Mouse (Mus musculus): ENCODE results near the gene Stx1b.
"Not testable (repeated sequence)": the region's sequence is repeated elsewhere in the genome, so short reads cannot be mapped to it uniquely, and the experiment has no call there.

Gene Stx1b

DNA sequence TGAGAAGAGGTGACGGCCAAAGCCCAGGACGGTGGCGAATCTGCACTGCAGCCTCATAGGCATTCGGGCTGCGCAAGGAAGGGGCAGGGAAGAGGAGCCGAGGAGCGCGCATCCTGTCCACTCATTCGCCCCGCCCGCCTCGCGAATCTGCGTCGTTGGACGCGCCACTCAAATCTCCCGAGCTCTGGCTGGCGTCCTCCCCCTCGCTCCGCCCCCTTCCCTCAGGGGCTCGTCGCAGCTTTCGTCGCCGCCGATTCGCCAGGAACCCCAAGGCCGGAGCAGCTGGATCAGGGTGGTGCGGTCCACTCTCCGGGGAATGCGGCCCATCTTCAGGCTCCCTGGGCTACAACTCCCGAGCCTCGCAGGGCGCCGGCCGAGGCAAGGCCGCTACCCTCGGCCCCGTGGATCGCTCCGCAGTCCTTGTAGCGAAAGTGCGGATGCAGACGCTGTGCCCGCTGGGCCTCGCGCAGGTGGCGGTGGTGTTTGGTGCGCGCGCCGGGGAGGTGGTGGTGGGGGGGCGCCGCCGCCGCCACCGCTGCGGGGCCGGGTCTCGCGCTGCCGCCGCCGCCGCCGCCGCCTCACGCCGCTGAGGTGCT lies 47.4 kb downstream of the Stx1b start:
- DNase-seq (ENCODE audit: low spot score in 2 of 2), result peak; percentile 98

- peak; percentile 93 for DNase-seq (ENCODE audit: low spot score in 2 of 2)
Observed at GRCm38 (mm10) chr7:127776426-127776825, 47.9 kb downstream of the Stx1b start, which contains the start of gene Setd1a. TSS of gene Setd1a (plus strand) at chr7:127776670.

DNA sequence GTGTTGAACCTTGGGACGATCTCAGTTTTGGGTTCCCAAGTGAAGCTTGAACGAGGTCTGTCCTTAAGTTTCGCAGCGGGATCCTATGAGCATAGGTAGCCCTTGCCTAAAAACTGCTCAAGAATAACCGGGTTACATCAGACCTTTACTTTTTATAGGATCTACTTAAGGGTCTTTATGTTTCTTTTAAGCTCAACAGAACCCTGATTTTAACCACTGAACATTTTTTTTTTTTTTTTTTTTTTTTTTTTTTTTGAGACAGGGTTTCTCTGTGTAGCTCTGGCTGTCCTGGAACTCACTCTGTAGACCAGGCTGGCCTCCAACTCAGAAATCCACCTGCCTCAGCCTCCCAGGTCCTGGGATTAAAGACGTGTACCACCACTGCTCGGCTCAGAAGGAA lies 48.5 kb downstream of the Stx1b start:
- DNase-seq (ENCODE audit: low spot score in 2 of 2), result not testable (repeated sequence)

DNA sequence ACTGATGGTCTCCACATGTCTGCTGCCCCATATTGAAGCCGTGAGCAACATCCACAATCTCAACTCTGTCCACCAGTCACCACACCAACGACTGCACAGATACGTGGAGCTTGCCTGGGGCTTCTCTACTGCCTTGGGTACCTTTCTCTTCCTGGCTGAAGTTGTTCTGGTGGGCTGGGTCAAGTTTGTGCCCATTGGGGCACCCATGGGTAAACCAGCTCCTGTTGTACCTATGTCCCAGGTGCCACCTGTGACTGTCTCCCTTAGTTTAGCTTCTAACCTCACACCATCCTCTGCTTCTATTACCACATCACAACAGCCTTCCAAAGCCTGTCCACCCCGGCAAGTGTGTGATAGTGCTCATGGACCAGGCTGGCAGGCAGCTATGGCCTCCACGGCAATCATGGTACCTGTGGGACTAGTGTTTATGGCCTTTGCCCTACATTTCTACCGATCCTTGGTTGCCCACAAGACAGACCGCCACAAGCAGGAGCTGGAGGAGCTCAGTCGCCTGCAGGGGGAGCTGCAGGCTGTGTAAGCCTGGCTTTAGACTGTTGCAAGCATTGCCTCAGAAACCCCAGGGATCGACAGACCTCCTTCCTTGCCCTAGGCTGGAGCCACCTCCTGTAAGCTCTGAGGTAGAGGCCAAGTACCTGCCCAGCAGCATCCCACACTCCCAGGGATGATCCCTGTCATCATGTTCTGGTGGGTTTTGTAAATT lies 50.5 kb downstream of the Stx1b start:
- DNase-seq (ENCODE audit: low spot score in 2 of 2), result peak; percentile 68 to 76

DNA sequence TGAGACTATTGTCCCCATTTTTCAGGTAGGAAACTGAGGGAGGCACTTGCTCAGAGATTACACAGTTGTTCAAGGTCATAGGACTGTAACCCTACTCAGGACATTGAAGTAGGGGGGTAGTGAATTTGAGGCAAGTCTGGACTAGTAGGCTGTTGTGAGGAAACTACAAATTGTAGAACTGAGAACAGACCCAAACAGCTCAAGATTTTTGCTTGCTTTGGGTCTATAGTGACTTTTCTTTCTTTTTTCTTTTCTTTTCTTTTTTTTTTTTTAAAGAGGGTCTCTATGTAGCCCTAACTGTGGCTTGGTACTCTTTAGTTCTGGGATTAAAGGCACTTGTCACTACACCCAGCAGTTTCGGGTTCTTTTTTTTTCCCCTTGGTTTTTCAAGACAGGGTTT lies 51.8 kb downstream of the Stx1b start:
- no peak for DNase-seq (ENCODE audit: low spot score in 2 of 2)

- no peak for DNase-seq (ENCODE audit: low spot score in 2 of 2)
Observed at GRCm38 (mm10) chr7:127772080-127772479, 52.3 kb downstream of the Stx1b start.

DNA sequence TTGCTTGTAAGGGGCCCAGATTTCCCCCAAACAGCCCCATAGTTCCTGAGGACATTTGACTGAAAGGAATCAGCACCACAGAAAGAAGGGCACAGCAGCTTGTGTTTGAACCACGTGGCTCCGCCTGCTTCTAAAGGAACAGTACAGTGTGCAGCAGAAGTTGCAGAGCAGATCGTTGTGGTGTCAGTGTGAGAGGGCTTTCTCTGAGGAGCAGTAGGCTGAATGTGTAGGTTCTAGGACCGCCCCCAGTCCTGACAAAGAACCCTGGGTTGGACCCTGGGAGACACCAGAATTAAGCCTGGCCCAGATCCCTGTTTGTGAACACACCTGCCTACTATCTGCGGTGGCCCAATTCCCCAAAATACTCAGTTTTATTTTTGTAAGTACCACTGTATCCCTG lies 53.1 kb downstream of the Stx1b start:
- DNase-seq (ENCODE audit: low spot score in 2 of 2), result peak; percentile 65 to 74

DNA sequence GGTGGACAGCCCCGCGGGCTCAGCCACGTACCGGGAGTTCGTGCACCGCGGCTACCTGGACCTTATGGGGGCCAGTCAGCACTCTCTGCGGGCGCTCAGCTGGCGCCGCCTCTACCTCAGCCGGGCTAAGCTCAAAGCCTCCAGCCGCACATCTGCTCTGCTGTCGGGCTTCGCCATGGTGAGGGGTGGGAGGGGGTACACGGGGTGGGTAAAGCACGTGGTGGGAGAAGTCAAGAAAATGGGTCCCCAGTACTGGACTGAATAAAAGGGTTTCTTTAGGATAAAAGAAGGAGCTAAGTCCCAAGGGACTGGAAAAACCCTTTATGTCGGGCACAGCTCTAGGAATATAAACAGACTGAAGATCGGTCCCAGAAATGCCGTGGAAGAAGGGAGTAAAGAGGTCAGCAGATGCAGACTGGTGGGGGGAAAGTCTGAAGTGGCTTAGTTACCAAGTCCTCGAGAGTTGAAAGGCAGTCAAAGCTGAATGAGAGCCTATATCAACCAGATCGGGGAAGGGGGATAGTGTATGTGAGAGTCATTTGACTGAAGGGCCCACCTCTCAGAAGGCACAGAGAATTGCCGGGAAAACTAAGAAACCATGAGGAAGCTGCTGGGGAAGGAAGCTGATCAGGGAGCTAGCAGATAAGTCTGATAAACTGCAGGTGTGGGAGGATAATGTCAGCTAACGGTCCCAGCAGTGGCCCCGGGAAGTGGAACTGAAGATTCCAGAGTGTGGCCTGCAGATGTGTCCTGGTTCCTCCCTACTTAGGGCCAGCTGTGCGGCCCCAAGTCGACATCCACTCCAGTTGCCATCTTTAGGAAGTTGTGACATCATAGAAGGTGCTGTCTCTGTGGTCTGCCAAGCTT lies 54.1 kb downstream of the Stx1b start:
- no peak for DNase-seq (ENCODE audit: low spot score in 2 of 2)

GRCm38 (mm10) chr7:127769651-127770038 lies 54.7 kb downstream of the Stx1b start, which contains the start of gene Orai3:
TSS of gene Orai3 (plus strand) at chr7:127769815.
- DNase-seq (ENCODE audit: low spot score in 2 of 2), result peak; percentile 92 to 93

GRCm38 (mm10) chr7:127768997-127769593 lies 55.3 kb downstream of the Stx1b start:
- peak; percentile 99 for DNase-seq (ENCODE audit: low spot score in 2 of 2)

DNA sequence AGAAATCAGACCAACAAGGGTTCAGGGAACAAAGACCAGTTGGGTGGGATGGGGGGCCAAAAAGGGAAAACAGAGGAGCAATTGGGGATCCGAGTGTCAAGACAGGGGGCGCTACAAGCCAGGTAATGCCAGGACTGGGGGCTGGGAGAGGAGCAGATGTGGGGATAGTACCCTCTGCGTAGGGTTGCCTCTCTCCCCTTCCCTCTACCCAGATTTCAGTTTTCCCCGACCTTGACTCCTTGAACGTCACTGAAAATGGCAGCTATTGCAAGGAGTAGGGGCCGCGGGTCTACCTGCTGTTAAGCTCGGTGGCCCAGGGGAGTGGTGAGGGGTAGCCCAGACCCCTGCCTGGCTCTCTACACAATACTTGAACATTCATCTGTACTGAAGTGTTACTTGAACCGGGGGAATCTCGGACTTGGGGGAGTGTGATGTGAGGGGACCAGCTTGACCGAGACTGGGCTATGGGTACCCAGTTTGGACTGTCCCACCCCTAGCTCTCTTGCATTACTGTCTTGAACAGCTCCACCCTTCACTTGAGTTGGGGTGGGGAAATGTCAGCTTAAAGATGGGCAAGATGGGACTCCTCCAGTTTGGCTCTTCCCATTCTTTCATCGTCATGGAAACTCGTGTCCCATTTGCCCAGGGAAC lies 55.9 kb downstream of the Stx1b start:
- no peak for DNase-seq (ENCODE audit: low spot score in 2 of 2)

GRCm38 (mm10) chr7:127767671-127768345 lies 56.5 kb downstream of the Stx1b start:
- DNase-seq (ENCODE audit: low spot score in 2 of 2), result no peak

- no peak for DNase-seq (ENCODE audit: low spot score in 2 of 2)
Observed at GRCm38 (mm10) chr7:127766851-127767609, 57.3 kb downstream of the Stx1b start.

DNA sequence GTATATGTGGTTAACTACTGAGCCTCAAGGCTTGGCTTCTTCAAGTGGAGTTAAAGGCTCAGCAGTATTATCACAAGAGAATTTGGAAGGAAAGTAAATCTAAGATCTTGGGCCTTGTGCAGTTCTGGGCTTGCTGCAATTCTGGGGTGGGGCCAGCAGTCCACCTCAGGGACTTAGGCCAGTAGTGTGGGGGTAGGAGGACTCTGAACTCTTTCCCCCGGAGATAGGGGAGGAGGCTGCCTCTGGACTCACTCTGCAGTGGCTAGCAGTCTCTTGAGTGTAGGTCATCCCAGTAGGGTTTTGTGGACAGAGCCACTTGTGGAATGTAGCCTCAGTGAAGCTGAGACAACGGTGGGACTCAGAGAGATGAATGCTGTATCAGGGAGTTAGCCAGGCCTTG lies 58.6 kb downstream of the Stx1b start:
- no peak for DNase-seq (ENCODE audit: low spot score in 2 of 2)

GRCm38 (mm10) chr7:127763642-127764041 lies 60.7 kb downstream of the Stx1b start:
- DNase-seq (ENCODE audit: low spot score in 2 of 2), result no peak

GRCm38 (mm10) chr7:127761026-127761425 lies 63.3 kb downstream of the Stx1b start:
- DNase-seq (ENCODE audit: low spot score in 2 of 2), result no peak

- no peak for DNase-seq (ENCODE audit: low spot score in 2 of 2)
Observed at GRCm38 (mm10) chr7:127760478-127760877, 63.9 kb downstream of the Stx1b start.

GRCm38 (mm10) chr7:127759716-127760115 lies 64.6 kb downstream of the Stx1b start:
- no peak for DNase-seq (ENCODE audit: low spot score in 2 of 2)

All from right cerebral cortex, postnatal 10 days (tissue).